Mouse (Mus musculus) midbrain, embryonic 13.5 days (tissue): ENCODE data around the gene Lrrc4c. TPM values are rescaled to one million over a fixed set of nuclear protein-coding genes. Genes with fewer than 3 reads are reported as not detected.
A peak's percentile ranks its signal among the peaks of the same experiment; 100 is the strongest.

Source experiments
- ATAC-seq: fragments of 200-750 bp; cut with Nextera tagmentation; 2 replicates; pipeline ENCODE4 v1.8.0; 2017; ENCODE audit warnings: mild to moderate bottlenecking, moderate TSS enrichment, moderate library complexity
- H3K27ac ChIP-seq: fragments of 300-500 bp; sonication (generic); 2 replicates; pipeline ENCODE4 v1.5.1; 2015; ENCODE audit warnings: inconsistent platforms, mild to moderate bottlenecking, moderate library complexity
- H3K27me3 ChIP-seq: fragments of 300-500 bp; sonication (generic); 2 replicates; pipeline ENCODE4 v1.6.1; 2015; ENCODE audit warnings: mild to moderate bottlenecking, inconsistent platforms
- H3K36me3 ChIP-seq: fragments of 300-500 bp; sonication (generic); 2 replicates; pipeline ENCODE4 v1.6.1; 2015; ENCODE audit warnings: mild to moderate bottlenecking, inconsistent platforms
- H3K4me1 ChIP-seq: fragments of 300-500 bp; sonication (generic); replicated peaks from 2 replicates; pipeline ENCODE4 v1.6.1; 2015; ENCODE audit warnings: inconsistent platforms
- H3K4me2 ChIP-seq: fragments of 300-500 bp; sonication (generic); replicated peaks from 2 replicates; pipeline ENCODE4 v1.6.1; 2015; ENCODE audit warnings: moderate library complexity, mild to moderate bottlenecking, inconsistent platforms
- H3K4me3 ChIP-seq: fragments of 300-500 bp; sonication (generic); replicated peaks from 2 replicates; pipeline ENCODE4 v1.5.1; 2015; ENCODE audit warnings: mild to moderate bottlenecking, inconsistent platforms
- H3K9ac ChIP-seq: fragments of 300-500 bp; sonication (generic); replicated peaks from 2 replicates; pipeline ENCODE4 v1.6.1; 2015; ENCODE audit warnings: mild to moderate bottlenecking, inconsistent platforms
- H3K9me3 ChIP-seq: fragments of 300-500 bp; sonication (generic); 2 replicates; pipeline ENCODE4 v1.6.1; 2016; ENCODE audit warnings: mild to moderate bottlenecking, inconsistent platforms
- WGBS: fragments of 180-500 bp; shearing (Covaris S2); methylation state at CpG from one replicate; pipeline ENCODE4 v1.1.7; 2015; 5-methylcytosine and 5-hydroxymethylcytosine counted together
- polyA plus RNA-seq: library from polyadenylated mRNA; unstranded; fragments of >200 nt; fragmentation: Nextera tagmentation; extraction: Ambion mirVana; gene quantifications from 2 replicates; pipeline ENCODE4 v1.2.1, GENCODE M21; 2015

Lrrc4c gene
- polyA plus RNA-seq, 1 experiment from 2014 or later, result 17.1 TPM

GRCm38 (mm10) chr2:97504902-97505301, 1186.9 kb downstream of the Lrrc4c start:
- Histone ChIP-seq H3K9me3 (no peaks in the 10 kb centered on the region), H3K4me1 (no peaks in the 10 kb centered on the region), H3K36me3 (no peaks in the 10 kb centered on the region), H3K4me3 (no peak overlapping the region), H3K27ac (no peak overlapping the region), H3K9ac (no peak overlapping the region), H3K27me3 (no peaks in the 10 kb centered on the region), H3K4me2 (no peak overlapping the region)
- 84% methylated on average over 5 of the region's 5 CpGs for WGBS
- no peak for ATAC-seq

GRCm38 (mm10) chr2:97524256-97524922, 1206.4 kb downstream of the Lrrc4c start:
- no peaks in the 10 kb centered on the region for H3K27me3 ChIP-seq
- peak; percentile 48 for ATAC-seq
- whole genome bisulfite sequencing, result 9% methylated on average over 2 of the region's 2 CpGs
- peaks cover 6% of the 10 kb centered on the region; the same call in 1 of the 2 replicates for H3K4me1 ChIP-seq
- H3K4me3 ChIP-seq, result no peak overlapping the region
- no peaks in the 10 kb centered on the region for H3K36me3 ChIP-seq
- no peak overlapping the region for H3K4me2 ChIP-seq
- no peaks in the 10 kb centered on the region for H3K9me3 ChIP-seq
- no peak overlapping the region for H3K9ac ChIP-seq
- no peak overlapping the region for H3K27ac ChIP-seq

- Histone ChIP-seq H3K9me3 (no peaks in the 10 kb centered on the region), H3K4me1 (peaks cover 6% of the 10 kb centered on the region; the same call in 1 of the 2 replicates), H3K27ac (no peak overlapping the region), H3K4me2 (no peak overlapping the region), H3K4me3 (no peak overlapping the region), H3K9ac (no peak overlapping the region), H3K27me3 (no peaks in the 10 kb centered on the region), H3K36me3 (no peaks in the 10 kb centered on the region)
- 90% methylated on average over 2 of the region's 2 CpGs for WGBS
- no peak for ATAC-seq
Observed at GRCm38 (mm10) chr2:97525107-97525506, 1207.1 kb downstream of the Lrrc4c start.

GRCm38 (mm10) chr2:97530622-97531021, 1212.7 kb downstream of the Lrrc4c start:
- no peak for ATAC-seq
- Histone ChIP-seq H3K36me3 (no peaks in the 10 kb centered on the region), H3K4me3 (no peak overlapping the region), H3K4me1 (no peaks in the 10 kb centered on the region), H3K27me3 (no peaks in the 10 kb centered on the region), H3K9me3 (no peaks in the 10 kb centered on the region), H3K9ac (no peak overlapping the region), H3K4me2 (no peak overlapping the region), H3K27ac (no peak overlapping the region)
- WGBS, result 79% methylated on average over 4 of the region's 4 CpGs

- WGBS, result 58% methylated on average over 10 of the region's 10 CpGs
- Histone ChIP-seq H3K4me2 (no peak overlapping the region), H3K36me3 (no peaks in the 10 kb centered on the region), H3K27ac (peak overlapping the region; percentile 52; the same call in 1 of the 2 replicates), H3K4me1 (peaks cover 10% of the 10 kb centered on the region; the same call in 1 of the 2 replicates), H3K9me3 (no peaks in the 10 kb centered on the region), H3K4me3 (no peak overlapping the region), H3K9ac (no peak overlapping the region), H3K27me3 (no peaks in the 10 kb centered on the region)
- peak; percentile 90 for ATAC-seq
Observed at GRCm38 (mm10) chr2:97543691-97544672, 1226.0 kb downstream of the Lrrc4c start.

- ATAC-seq, result no peak
- Histone ChIP-seq H3K4me1 (peaks cover 10% of the 10 kb centered on the region; the same call in 1 of the 2 replicates), H3K9ac (no peak overlapping the region), H3K27ac (no peak overlapping the region), H3K36me3 (no peaks in the 10 kb centered on the region), H3K4me2 (no peak overlapping the region), H3K4me3 (no peak overlapping the region), H3K9me3 (no peaks in the 10 kb centered on the region), H3K27me3 (no peaks in the 10 kb centered on the region)
Observed at GRCm38 (mm10) chr2:97544673-97545071, 1226.7 kb downstream of the Lrrc4c start.

- Histone ChIP-seq H3K4me3 (no peak overlapping the region), H3K9ac (no peak overlapping the region), H3K4me2 (no peak overlapping the region), H3K36me3 (no peaks in the 10 kb centered on the region), H3K9me3 (no peaks in the 10 kb centered on the region), H3K27me3 (no peaks in the 10 kb centered on the region), H3K4me1 (peaks cover 10% of the 10 kb centered on the region; the same call in 1 of the 2 replicates), H3K27ac (no peak overlapping the region)
- no peak for ATAC-seq
- whole genome bisulfite sequencing, result 90% methylated on average over 1 of the region's 1 CpGs
Observed at GRCm38 (mm10) chr2:97545946-97546345, 1228.0 kb downstream of the Lrrc4c start.

GRCm38 (mm10) chr2:97564509-97564908, 1246.5 kb downstream of the Lrrc4c start:
- peak overlapping the region; percentile 21; the same call in 1 of the 2 replicates for H3K27ac ChIP-seq
- H3K9ac ChIP-seq, result no peak overlapping the region
- no peak overlapping the region for H3K4me3 ChIP-seq
- WGBS, result 47% methylated on average over 2 of the region's 2 CpGs
- H3K9me3 ChIP-seq, result no peaks in the 10 kb centered on the region
- no peaks in the 10 kb centered on the region for H3K27me3 ChIP-seq
- no peak for ATAC-seq
- peaks cover 7% of the 10 kb centered on the region for H3K4me1 ChIP-seq
- H3K4me2 ChIP-seq, result no peak overlapping the region
- H3K36me3 ChIP-seq, result no peaks in the 10 kb centered on the region

- Histone ChIP-seq H3K4me1 (peaks cover 7% of the 10 kb centered on the region), H3K9ac (no peak overlapping the region), H3K27me3 (no peaks in the 10 kb centered on the region), H3K4me2 (no peak overlapping the region), H3K9me3 (no peaks in the 10 kb centered on the region), H3K36me3 (no peaks in the 10 kb centered on the region), H3K27ac (no peak overlapping the region), H3K4me3 (no peak overlapping the region)
- 89% methylated on average over 2 of the region's 2 CpGs for WGBS
- no peak for ATAC-seq
Observed at GRCm38 (mm10) chr2:97568954-97569353, 1251.0 kb downstream of the Lrrc4c start.

GRCm38 (mm10) chr2:97574921-97575320, 1257.0 kb downstream of the Lrrc4c start:
- Histone ChIP-seq H3K27ac (no peak overlapping the region), H3K27me3 (no peaks in the 10 kb centered on the region), H3K9me3 (no peaks in the 10 kb centered on the region), H3K4me1 (no peaks in the 10 kb centered on the region), H3K36me3 (no peaks in the 10 kb centered on the region), H3K9ac (no peak overlapping the region), H3K4me2 (no peak overlapping the region), H3K4me3 (no peak overlapping the region)
- ATAC-seq, result no peak

GRCm38 (mm10) chr2:97581132-97581531, 1263.2 kb downstream of the Lrrc4c start:
- Histone ChIP-seq H3K9ac (no peak overlapping the region), H3K4me3 (no peak overlapping the region), H3K4me1 (0 out of 2 replicates have a peak, but pooled peaks cover 3% of the 10 kb centered on the region), H3K4me2 (no peak overlapping the region), H3K27me3 (no peaks in the 10 kb centered on the region), H3K27ac (no peak overlapping the region), H3K9me3 (no peaks in the 10 kb centered on the region), H3K36me3 (no peaks in the 10 kb centered on the region)
- WGBS, result 48% methylated on average over 2 of the region's 2 CpGs
- no peak for ATAC-seq

GRCm38 (mm10) chr2:97586322-97586721, 1268.4 kb downstream of the Lrrc4c start:
- WGBS, result 80% methylated on average over 3 of the region's 3 CpGs
- H3K9me3 ChIP-seq, result no peaks in the 10 kb centered on the region
- no peak overlapping the region for H3K4me3 ChIP-seq
- no peak for ATAC-seq
- H3K4me2 ChIP-seq, result no peak overlapping the region
- no peak overlapping the region for H3K9ac ChIP-seq
- H3K27me3 ChIP-seq, result no peaks in the 10 kb centered on the region
- H3K36me3 ChIP-seq, result no peaks in the 10 kb centered on the region
- H3K27ac ChIP-seq, result no peak overlapping the region
- H3K4me1 ChIP-seq, result no peaks in the 10 kb centered on the region
